Mouse (Mus musculus) liver, postnatal 0 days (tissue): ENCODE measurements around the gene Nol11.
A peak's percentile ranks its signal among the peaks of the same experiment; 100 is the strongest.

Source experiments
- CTCF ChIP-seq: sonication (generic); IDR thresholded peaks from 2 replicates; pipeline ENCODE4 v1.5.1; 2016; ENCODE audit warnings: antibody characterized with exemption, low read depth
- EP300 ChIP-seq: IDR thresholded peaks from 2 replicates; pipeline ENCODE4 v1.6.1; 2016; ENCODE audit warnings: antibody characterized with exemption, low read depth, mild to moderate bottlenecking

DNA sequence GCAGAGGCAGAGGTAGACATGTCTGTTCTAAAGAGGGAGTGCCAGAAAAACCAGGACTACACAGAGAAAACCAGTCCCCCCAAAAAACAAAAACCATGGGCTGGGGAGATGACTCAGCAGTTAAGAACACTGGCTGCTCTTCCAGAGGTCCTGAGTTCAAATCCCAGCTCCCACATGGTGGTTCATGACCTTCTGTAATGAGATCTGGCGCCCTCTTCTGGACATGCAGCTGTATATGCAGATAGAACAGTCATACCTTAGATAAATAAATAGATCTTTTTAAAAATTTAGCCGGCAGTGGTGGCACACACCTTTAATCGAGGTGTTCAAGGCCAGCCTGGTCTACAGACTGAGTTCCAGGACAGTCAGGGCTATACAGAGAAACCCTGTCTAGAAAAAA lies 50.5 kb downstream of the Nol11 start:
- TF ChIP-seq CTCF (peak; percentile 55), EP300 (no peak)
